Mouse (Mus musculus): Measurements from ENCODE around the gene Ptpn18. TPM values are rescaled to one million over a fixed set of nuclear protein-coding genes. Genes with fewer than 3 reads are reported as not detected.
A peak's percentile ranks its signal among the peaks of the same experiment; 100 is the strongest.

The Ptpn18 gene
- total RNA-seq (2012; rRNA removed) (172 and 205 TPM in 2 replicates), total RNA-seq (2014; rRNA removed) (133 and 155 TPM in 2 replicates), polyA plus RNA-seq (2012; ENCODE audit: insufficient read length, low read depth) (84.9 and 93.4 TPM in 2 replicates)

GRCm38 (mm10) chr1:34459284-34460060, at the start of gene Ptpn18:
Gene Ptpn18 (plus strand): TSS chr1:34459762.
- dilution Hi-C loops (cut with MboI; ENCODE audit: extremely low pct_ligation_motif_present, extremely low pct_unique_long_range_greater_than_20kb, low sequenced_read_pairs): no loop called here
- peak within 1 kb of the TSS; percentile 63 for H3K9ac ChIP-seq (ENCODE audit: insufficient read depth, low read depth)
- peak within 1 kb of the TSS; percentile 52 to 72 (median 68) for H3K4me3 ChIP-seq (replicated peaks in 1 of 3; ENCODE audit: low read depth in 2 of 3, low read length in 2 of 3, poor library complexity in 1 of 3)
- H3K36me3 ChIP-seq (replicated peaks in 1 of 2; ENCODE audit: control insufficient read depth in 1 of 2, insufficient read depth in 1 of 2, low read length in 1 of 2): no peaks in the 10 kb centered on the region
- no peaks in the 10 kb centered on the region for H3K9me3 ChIP-seq (replicated peaks; ENCODE audit: low read length)
- H3K27me3 ChIP-seq (replicated peaks): peaks cover 16% of the 10 kb centered on the region
- H3K79me2 ChIP-seq (replicated peaks; ENCODE audit: control insufficient read depth, extremely low read depth, insufficient read depth, poor library complexity, severe bottlenecking): no peaks in the 10 kb centered on the region
- H3K27ac ChIP-seq (ENCODE audit: insufficient read depth, low read depth): no peak within 1 kb of the TSS
- in situ Hi-C loops (cut with MboI; ENCODE audit: low pct_ligation_motif_present, low pct_unique_long_range_greater_than_20kb, low sequenced_read_pairs): no loop called here
- DNase-seq (ENCODE audit: extremely low read depth): peak; percentile 77
- peak within 1 kb of the TSS; percentile 89 for H3K4me2 ChIP-seq (ENCODE audit: insufficient read depth, low read depth, poor library complexity, severe bottlenecking)
- 0 out of 2 replicates have a peak, but pooled peaks have one; percentile 14 for TF ChIP-seq UBTF (IDR thresholded peaks at IDR 0.05; ENCODE audit: low read depth, low read length)
- TF ChIP-seq NELFE (IDR thresholded peaks at IDR 0.05; ENCODE audit: low read depth, low read length): 0 out of 2 replicates have a peak, but pooled peaks have one; percentile 65
- 0 out of 2 replicates have a peak, but pooled peaks have one; percentile 24 for TF ChIP-seq TCF12 (IDR thresholded peaks at IDR 0.05; ENCODE audit: low read depth, low read length)
- TF ChIP-seq ZKSCAN1 (IDR thresholded peaks at IDR 0.05; ENCODE audit: borderline replicate concordance, low read depth, low read length): no peak
- peak; percentile 66 for TF ChIP-seq POLR2A (IDR thresholded peaks at IDR 0.05; ENCODE audit: low read depth, low read length)
- peaks cover 15 to 34% of the 10 kb centered on the region in 2 experiments for H3K4me1 ChIP-seq (ENCODE audit: control insufficient read depth in 1 of 2, insufficient read depth in 2 of 2)

GRCm38 (mm10) chr1:34428466-34428865, 31.1 kb upstream of the Ptpn18 start:
- TF ChIP-seq HCFC1 (IDR thresholded peaks at IDR 0.05; ENCODE audit: low read depth, low read length) (no peak), NRF1 (IDR thresholded peaks at IDR 0.05; ENCODE audit: low read depth, low read length) (no peak), SMC3 (IDR thresholded peaks at IDR 0.05; ENCODE audit: low read depth, low read length) (no peak), GABPA (IDR thresholded peaks at IDR 0.05; ENCODE audit: insufficient replicate concordance, low read depth, low read length) (no peak), ZNF384 (IDR thresholded peaks at IDR 0.05; ENCODE audit: low read depth, low read length) (no peak), ELF1 (IDR thresholded peaks at IDR 0.05; ENCODE audit: low read depth, low read length) (no peak), RCOR1 (conservative IDR thresholded peaks at IDR 0.05; ENCODE audit: low read depth, low read length) (no peak), MXI1 (IDR thresholded peaks at IDR 0.05; ENCODE audit: low read depth, low read length) (no peak), SIN3A (IDR thresholded peaks at IDR 0.05; ENCODE audit: low read length) (no peak), MAFK (IDR thresholded peaks at IDR 0.05; ENCODE audit: insufficient replicate concordance, low read length) (no peak), ETS1 (conservative IDR thresholded peaks at IDR 0.05; ENCODE audit: low read depth, low read length) (no peak), MEF2A (IDR thresholded peaks at IDR 0.05; ENCODE audit: borderline replicate concordance, low read depth, low read length) (no peak), KAT2A (IDR thresholded peaks at IDR 0.05; ENCODE audit: insufficient replicate concordance, low read length) (no peak), EP300 (IDR thresholded peaks at IDR 0.05; ENCODE audit: low read length) (no peak), PAX5 (IDR thresholded peaks at IDR 0.05; ENCODE audit: low read length) (no peak), MAX (IDR thresholded peaks at IDR 0.05; ENCODE audit: low read length) (no peak)
- Histone ChIP-seq H3K4me2 (ENCODE audit: insufficient read depth, low read depth, poor library complexity, severe bottlenecking) (no peak overlapping the region), H3K4me3 (replicated peaks in 1 of 3; ENCODE audit: low read depth in 2 of 3, low read length in 2 of 3, poor library complexity in 1 of 3) (no peak overlapping the region), H3K79me2 (replicated peaks; ENCODE audit: control insufficient read depth, extremely low read depth, insufficient read depth, poor library complexity, severe bottlenecking) (no peaks in the 10 kb centered on the region), H3K36me3 (replicated peaks in 1 of 2; ENCODE audit: control insufficient read depth in 1 of 2, insufficient read depth in 1 of 2, low read length in 1 of 2) (no peaks in the 10 kb centered on the region), H3K4me1 (ENCODE audit: control insufficient read depth in 1 of 2, insufficient read depth in 2 of 2) (no peaks in the 10 kb centered on the region), H3K9me3 (replicated peaks; ENCODE audit: low read length) (peaks cover 21% of the 10 kb centered on the region), H3K9ac (ENCODE audit: insufficient read depth, low read depth) (no peak overlapping the region), H3K27ac (ENCODE audit: insufficient read depth, low read depth) (no peak overlapping the region), H3K27me3 (replicated peaks) (peaks cover 3% of the 10 kb centered on the region)
- DNase-seq (ENCODE audit: extremely low read depth): no peak
- in situ Hi-C loops (cut with MboI; ENCODE audit: low pct_ligation_motif_present, low pct_unique_long_range_greater_than_20kb, low sequenced_read_pairs): no loop called here
- dilution Hi-C loops (cut with MboI; ENCODE audit: extremely low pct_ligation_motif_present, extremely low pct_unique_long_range_greater_than_20kb, low sequenced_read_pairs): no loop called here

Measured in CH12.LX (cell line).